ENCODE assay signal across 8 mouse cellular contexts in the genomic region with DNA sequence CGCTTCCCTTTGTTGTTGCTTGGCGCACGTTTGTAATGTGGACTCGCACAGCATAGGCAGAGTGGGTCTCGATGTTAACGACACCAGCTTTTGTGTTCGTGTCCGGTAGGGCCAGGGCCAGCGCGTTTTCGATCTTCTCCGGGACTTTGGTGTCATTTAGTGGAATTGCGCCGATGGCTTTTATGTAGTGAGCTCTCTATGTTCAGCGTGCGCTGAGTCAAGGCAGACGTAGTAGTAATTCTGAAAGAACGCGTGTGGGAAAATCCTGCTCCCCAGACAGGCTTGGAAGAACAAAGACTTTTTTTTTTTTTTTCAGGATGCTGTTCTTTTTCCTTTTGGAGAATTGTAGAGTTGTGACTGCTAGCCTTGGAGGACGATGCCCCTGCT. TPM values are rescaled to one million over a fixed set of nuclear protein-coding genes. Genes with fewer than 3 reads are reported as not detected.
DNase-seq lines count a peak whose midpoint lies in the region; ATAC-seq and TF ChIP-seq lines count a peak whose summit lies in the region.

No protein-coding gene starts in this region.

- H3K4me1 ChIP-seq in heart, embryonic 11.5 days (ENCODE audit: control insufficient read depth, insufficient read depth, low read length) = peaks cover 35% of the 10 kb centered on the region
- peaks cover 12 to 31% of the 10 kb centered on the region in 2 experiments for H3K4me1 ChIP-seq in CH12.LX (ENCODE audit: control insufficient read depth in 1 of 2, insufficient read depth in 2 of 2)
- no peaks in the 10 kb centered on the region for H3K4me1 ChIP-seq in cortical plate, adult 2 months (ENCODE audit: control insufficient read depth, insufficient read depth, low read length)
- peaks cover 25% of the 10 kb centered on the region for H3K4me1 ChIP-seq in heart, embryonic 16.5 days (ENCODE audit: control insufficient read depth, insufficient read depth, low read length)
- H3K4me1 ChIP-seq in limb, embryonic 12.5 days (replicated peaks) = peaks cover 26% of the 10 kb centered on the region
- H3K4me1 ChIP-seq in neural tube, embryonic 11.5 days (ENCODE audit: control insufficient read depth, insufficient read depth, low read length) = peaks cover 9% of the 10 kb centered on the region; the same call in 1 of the 2 replicates

- TF ChIP-seq EP300 in CH12.LX (IDR thresholded peaks at IDR 0.05; ENCODE audit: low read length) = no peak

- no peaks in the 10 kb centered on the region for H3K36me3 ChIP-seq in heart, embryonic 11.5 days (ENCODE audit: control insufficient read depth, insufficient read depth, low read length)
- peaks cover 0 to 7% of the 10 kb centered on the region in 2 experiments for H3K36me3 ChIP-seq in CH12.LX (replicated peaks in 1 of 2; ENCODE audit: control insufficient read depth in 1 of 2, insufficient read depth in 1 of 2, low read length in 1 of 2)
- no peaks in the 10 kb centered on the region for H3K36me3 ChIP-seq in heart, embryonic 16.5 days (ENCODE audit: control insufficient read depth, insufficient read depth)
- H3K36me3 ChIP-seq in limb, embryonic 12.5 days = no peaks in the 10 kb centered on the region
- no peaks in the 10 kb centered on the region for H3K36me3 ChIP-seq in neural tube, embryonic 11.5 days (ENCODE audit: control insufficient read depth, insufficient read depth, low read length)

- no peak for TF ChIP-seq RAD21 in CH12.LX (IDR thresholded peaks at IDR 0.05; ENCODE audit: low read depth, low read length)

- peak overlapping the region; percentile 87 for H3K4me3 ChIP-seq in heart, embryonic 11.5 days (ENCODE audit: low read depth, low read length)
- peak overlapping the region; percentile 78 to 87 (median 84) for H3K4me3 ChIP-seq in CH12.LX (replicated peaks in 1 of 3; ENCODE audit: low read depth in 2 of 3, low read length in 2 of 3, poor library complexity in 1 of 3)
- H3K4me3 ChIP-seq in cortical plate, adult 2 months (ENCODE audit: insufficient read depth, low read length) = peak overlapping the region; percentile 58
- H3K4me3 ChIP-seq in heart, embryonic 16.5 days (ENCODE audit: low read length) = peak overlapping the region; percentile 66
- peak overlapping the region; percentile 87 for H3K4me3 ChIP-seq in limb, embryonic 12.5 days (replicated peaks)
- H3K4me3 ChIP-seq in neural tube, embryonic 11.5 days (ENCODE audit: low read depth, low read length) = peak overlapping the region; percentile 68

- WGBS in heart, embryonic 11.5 days (ENCODE audit: insufficient replicate concordance) = under 1% methylated on average over 20 of the region's 20 CpGs
- WGBS in heart, embryonic 16.5 days = 0% methylated on average over 20 of the region's 20 CpGs
- under 1% methylated on average over 20 of the region's 20 CpGs for WGBS in limb, embryonic 12.5 days
- WGBS in neural tube, embryonic 11.5 days = under 1% methylated on average over 20 of the region's 20 CpGs

- ATAC-seq in heart, embryonic 11.5 days (replicated peaks; ENCODE audit: insufficient number of reproducible peaks, low FRiP score, low TSS enrichment) = no peak
- ATAC-seq in heart, embryonic 16.5 days (replicated peaks; ENCODE audit: extremely low read depth, insufficient read depth, low FRiP score) = no peak
- no peak for ATAC-seq in limb, embryonic 12.5 days (ENCODE audit: insufficient number of reproducible peaks, insufficient read depth, low FRiP score, low TSS enrichment, low read depth)
- no peak for ATAC-seq in neural tube, embryonic 11.5 days (ENCODE audit: insufficient read depth, low FRiP score, low TSS enrichment)
- no peak for ATAC-seq in activated CD4-positive, CD25-positive, alpha-beta regulatory T cell, adult 4 months

- no peak for TF ChIP-seq POLR2A in CH12.LX (IDR thresholded peaks at IDR 0.05; ENCODE audit: low read depth, low read length)
- TF ChIP-seq POLR2A in cortical plate, adult 2 months (IDR thresholded peaks at IDR 0.05; ENCODE audit: extremely low read depth, insufficient read depth, low read length) = no peak

- in situ Hi-C loops in CH12.LX (cut with MboI; ENCODE audit: low pct_ligation_motif_present, low pct_unique_long_range_greater_than_20kb, low sequenced_read_pairs) = no loop called here

- TF ChIP-seq CTCF in CH12.LX (conservative IDR thresholded peaks at IDR 0.05 in 1 of 2, IDR thresholded peaks at IDR 0.05 in 1 of 2; ENCODE audit: low read depth in 2 of 2, low read length in 2 of 2) = no peak
- TF ChIP-seq CTCF in cortical plate, adult 2 months (IDR thresholded peaks at IDR 0.05; ENCODE audit: extremely low read depth, insufficient read depth, low read length) = no peak

- H3K9ac ChIP-seq in heart, embryonic 11.5 days (ENCODE audit: low read depth, low read length) = peak overlapping the region; percentile 86
- H3K9ac ChIP-seq in CH12.LX (ENCODE audit: insufficient read depth, low read depth) = peak overlapping the region; percentile 96
- H3K9ac ChIP-seq in heart, embryonic 16.5 days (ENCODE audit: low read length) = peak overlapping the region; percentile 91
- H3K9ac ChIP-seq in limb, embryonic 12.5 days (replicated peaks) = peak overlapping the region; percentile 92
- peak overlapping the region; percentile 86 for H3K9ac ChIP-seq in neural tube, embryonic 11.5 days (ENCODE audit: low read length)

- peaks cover 48% of the 10 kb centered on the region for H3K79me2 ChIP-seq in CH12.LX (replicated peaks; ENCODE audit: control insufficient read depth, extremely low read depth, insufficient read depth, poor library complexity, severe bottlenecking)

- peak overlapping the region; percentile 78 for H3K4me2 ChIP-seq in heart, embryonic 11.5 days
- H3K4me2 ChIP-seq in CH12.LX (ENCODE audit: insufficient read depth, low read depth, poor library complexity, severe bottlenecking) = peak overlapping the region; percentile 90
- peak overlapping the region; percentile 63 for H3K4me2 ChIP-seq in heart, embryonic 16.5 days (ENCODE audit: low read depth, low read length)
- peak overlapping the region; percentile 76 for H3K4me2 ChIP-seq in limb, embryonic 12.5 days
- peak overlapping the region; percentile 88 for H3K4me2 ChIP-seq in neural tube, embryonic 11.5 days (ENCODE audit: low read depth)

- DNase-seq in heart, adult 9 months (ENCODE audit: low spot score in 2 of 2) = no peak
- peak; percentile 61 for DNase-seq in CH12.LX (ENCODE audit: extremely low read depth)
- peak; percentile 75 for DNase-seq in neural tube, embryonic 11.5 days (ENCODE audit: low spot score)

- H3K27ac ChIP-seq in heart, embryonic 11.5 days (ENCODE audit: low read depth, low read length) = peak overlapping the region; percentile 94
- H3K27ac ChIP-seq in CH12.LX (ENCODE audit: insufficient read depth, low read depth) = peak overlapping the region; percentile 72
- H3K27ac ChIP-seq in cortical plate, adult 2 months (ENCODE audit: insufficient read depth, low read length) = no peak overlapping the region
- H3K27ac ChIP-seq in heart, embryonic 16.5 days (ENCODE audit: low read length) = peak overlapping the region; percentile 91
- peak overlapping the region; percentile 90 for H3K27ac ChIP-seq in limb, embryonic 12.5 days
- H3K27ac ChIP-seq in neural tube, embryonic 11.5 days (ENCODE audit: low read depth, low read length) = peak overlapping the region; percentile 93

- H3K9me3 ChIP-seq in heart, embryonic 11.5 days (replicated peaks; ENCODE audit: control insufficient read depth, low read length) = no peaks in the 10 kb centered on the region
- H3K9me3 ChIP-seq in CH12.LX (replicated peaks; ENCODE audit: low read length) = no peaks in the 10 kb centered on the region
- no peaks in the 10 kb centered on the region for H3K9me3 ChIP-seq in heart, embryonic 16.5 days (replicated peaks; ENCODE audit: control insufficient read depth, low read length)
- no peaks in the 10 kb centered on the region for H3K9me3 ChIP-seq in limb, embryonic 12.5 days
- H3K9me3 ChIP-seq in neural tube, embryonic 11.5 days (ENCODE audit: control insufficient read depth, low read length) = no peaks in the 10 kb centered on the region

- no peaks in the 10 kb centered on the region for H3K27me3 ChIP-seq in heart, embryonic 11.5 days (ENCODE audit: control insufficient read depth, insufficient read depth, low read length)
- H3K27me3 ChIP-seq in CH12.LX (replicated peaks) = peaks cover 4% of the 10 kb centered on the region
- no peaks in the 10 kb centered on the region for H3K27me3 ChIP-seq in heart, embryonic 16.5 days (ENCODE audit: control insufficient read depth, insufficient read depth, low read length)
- peaks cover 4% of the 10 kb centered on the region; the same call in 1 of the 2 replicates for H3K27me3 ChIP-seq in limb, embryonic 12.5 days
- H3K27me3 ChIP-seq in neural tube, embryonic 11.5 days (ENCODE audit: control insufficient read depth, insufficient read depth, low read length) = no peaks in the 10 kb centered on the region

- dilution Hi-C loops in CH12.LX (cut with MboI; ENCODE audit: extremely low pct_ligation_motif_present, extremely low pct_unique_long_range_greater_than_20kb, low sequenced_read_pairs) = no loop called here

TF ChIP-seq in CH12.LX, 34 proteins besides CTCF, POLR2A, EP300 and RAD21 (continues in another document):
- TF ChIP-seq IRF4 (IDR thresholded peaks at IDR 0.05; ENCODE audit: low read depth, low read length) = peak; percentile 22; the same call in 1 of the 2 replicates
- peak; percentile 43; the same call in 1 of the 2 replicates for TF ChIP-seq SIN3A (IDR thresholded peaks at IDR 0.05; ENCODE audit: low read length)
- TF ChIP-seq KAT2A (IDR thresholded peaks at IDR 0.05; ENCODE audit: insufficient replicate concordance, low read length) = no peak
- no peak for TF ChIP-seq NRF1 (IDR thresholded peaks at IDR 0.05; ENCODE audit: low read depth, low read length)
- TF ChIP-seq ZC3H11A (IDR thresholded peaks at IDR 0.05; ENCODE audit: low read depth, low read length) = no peak
- no peak for TF ChIP-seq CHD2 (IDR thresholded peaks at IDR 0.05; ENCODE audit: low read length)
- TF ChIP-seq ZNF384 (IDR thresholded peaks at IDR 0.05; ENCODE audit: low read depth, low read length) = peak; percentile 78
- no peak for TF ChIP-seq ETS1 (conservative IDR thresholded peaks at IDR 0.05; ENCODE audit: low read depth, low read length)
- TF ChIP-seq RCOR1 (conservative IDR thresholded peaks at IDR 0.05; ENCODE audit: low read depth, low read length) = no peak
- no peak for TF ChIP-seq NELFE (IDR thresholded peaks at IDR 0.05; ENCODE audit: low read depth, low read length)

RNA-seq across cellular contexts. Expression of a gene that starts 0.6 kb away (rescaled TPM):
- 11.2 and 13.1 TPM in 2 replicates for polyA plus RNA-seq in heart, embryonic 11.5 days (2014; fragmentation: Nextera tagmentation; extraction: Ambion mirVana)
- total RNA-seq in CH12.LX (2012; rRNA removed) = 11.2 and 13.4 TPM in 2 replicates
- total RNA-seq in CH12.LX (2014; rRNA removed) = 10.4 and 11.4 TPM in 2 replicates
- 19.9 and 20.9 TPM in 2 replicates for polyA plus RNA-seq in CH12.LX (2012; ENCODE audit: insufficient read length, low read depth)
- polyA plus RNA-seq in cortical plate, adult 2 months (2012; rRNA removed) = 5.7 and 6.1 TPM in 2 replicates
- 8.2 and 9.8 TPM in 2 replicates for polyA plus RNA-seq in heart, embryonic 16.5 days (2015; fragmentation: Nextera tagmentation; extraction: Ambion mirVana)
- polyA plus RNA-seq in limb, embryonic 12.5 days (2016; fragmentation: Nextera tagmentation; extraction: Ambion mirVana) = 19.4 and 20.4 TPM in 2 replicates
- polyA plus RNA-seq in neural tube, embryonic 11.5 days (2014; fragmentation: Nextera tagmentation; extraction: Ambion mirVana) = 23.0 and 23.6 TPM in 2 replicates
- 1 to 10 TPM; 2.3 TPM for polyA plus RNA-seq in activated CD4-positive, CD25-positive, alpha-beta regulatory T cell, adult 4 months (2017; shearing (Covaris generic))

Comparison
In these comparisons a context has a peak if more than half of its experiments do, and no peak if none do; other contexts are left out.
1. DNase-seq: peak in CH12.LX (single experiment) and neural tube, embryonic 11.5 days (single experiment); none in heart, adult 9 months (0 of 2).
2. Peak in every context shown above with its lines, with median percentiles within 50 percentile points of each other: H3K4me2 ChIP-seq, H3K4me3 ChIP-seq and H3K9ac ChIP-seq.